Comparison of ENCODE assay signal across 1 mouse cellular context in genomic region chr10:128369599-128369998, GRCm38 (mm10).
TF ChIP-seq lines count a peak whose summit lies in the region.

No protein-coding gene starts in this region.

TF ChIP-seq in MEL, 35 proteins besides CTCF, POLR2A, EP300 and RAD21 (continued from another document):
- no peak for TF ChIP-seq CHD1 (IDR thresholded peaks at IDR 0.05; ENCODE audit: low read depth, low read length)
- TF ChIP-seq USF2 (IDR thresholded peaks at IDR 0.05; ENCODE audit: borderline replicate concordance in 1 of 2, insufficient read depth in 1 of 2, low read depth in 1 of 2, low read length in 2 of 2) = no peak
- no peak for TF ChIP-seq MAFK (IDR thresholded peaks at IDR 0.05; ENCODE audit: borderline replicate concordance, low read depth, low read length)
- TF ChIP-seq TAL1 (IDR thresholded peaks at IDR 0.05; ENCODE audit: low read length) = no peak
TF ChIP-seq in MEL: peak in this region for 0.
